8 mouse cellular contexts compared by ENCODE assay signal in genomic region chr2:117210416-117211085, GRCm38 (mm10). TPM values are rescaled to one million over a fixed set of nuclear protein-coding genes. Genes with fewer than 3 reads are reported as not detected.
DNase-seq lines count a peak whose midpoint lies in the region; ATAC-seq and TF ChIP-seq lines count a peak whose summit lies in the region.
"Had no signal": no experiment of that assay in that cellular context is flagged by ENCODE, and none has a peak within 500 bp of the region (broad histone marks: within the 10 kb centered on the region; RNA-seq: fewer than 3 reads in every experiment).

No protein-coding gene starts in this region.

- 0 out of 2 replicates have a peak overlapping the region, but pooled peaks have one; percentile 3 for H3K4me3 ChIP-seq in embryonic facial prominence, embryonic 13.5 days
- no peak overlapping the region for H3K4me3 ChIP-seq in hindbrain, embryonic 11.5 days (ENCODE audit: low read depth, low read length)
- no peak overlapping the region for H3K4me3 ChIP-seq in limb, embryonic 13.5 days
- H3K4me3 ChIP-seq in myocyte = no peak overlapping the region
- H3K4me3 ChIP-seq: erythroblast, embryonic 14.5 days had no signal

- H3K27me3 ChIP-seq in embryonic facial prominence, embryonic 13.5 days = no peaks in the 10 kb centered on the region
- no peaks in the 10 kb centered on the region for H3K27me3 ChIP-seq in hindbrain, embryonic 11.5 days (ENCODE audit: control insufficient read depth, insufficient read depth, low read length)
- no peaks in the 10 kb centered on the region for H3K27me3 ChIP-seq in limb, embryonic 13.5 days
- H3K27me3 ChIP-seq in myocyte (ENCODE audit: control insufficient read depth, insufficient read depth, insufficient read length) = no peaks in the 10 kb centered on the region

- no peaks in the 10 kb centered on the region for H3K9me3 ChIP-seq in embryonic facial prominence, embryonic 13.5 days
- H3K9me3 ChIP-seq in hindbrain, embryonic 11.5 days (ENCODE audit: control insufficient read depth, low read length) = no peaks in the 10 kb centered on the region
- H3K9me3 ChIP-seq in limb, embryonic 13.5 days = no peaks in the 10 kb centered on the region

- H3K79me2 ChIP-seq in myocyte (ENCODE audit: control insufficient read depth, insufficient read depth) = no peaks in the 10 kb centered on the region

- peak; percentile 94 for ATAC-seq in embryonic facial prominence, embryonic 13.5 days (ENCODE audit: insufficient number of reproducible peaks, insufficient read depth, low FRiP score, low TSS enrichment, low read depth)
- ATAC-seq in hindbrain, embryonic 11.5 days (ENCODE audit: low FRiP score) = peak; percentile 98
- ATAC-seq in limb, embryonic 13.5 days (ENCODE audit: low FRiP score, low read depth) = peak; percentile 97

- no peaks in the 10 kb centered on the region for H3K36me3 ChIP-seq in embryonic facial prominence, embryonic 13.5 days
- H3K36me3 ChIP-seq in hindbrain, embryonic 11.5 days (ENCODE audit: control insufficient read depth, insufficient read depth, low read length) = no peaks in the 10 kb centered on the region
- H3K36me3 ChIP-seq in limb, embryonic 13.5 days = no peaks in the 10 kb centered on the region
- H3K36me3 ChIP-seq in myocyte (ENCODE audit: control insufficient read depth, insufficient read depth) = no peaks in the 10 kb centered on the region

- DNase-seq in adrenal gland, postnatal 14 days = peak; percentile 58
- DNase-seq in hindbrain, embryonic 11.5 days (ENCODE audit: low spot score) = peak; percentile 72
- DNase-seq in cerebellum, adult 9-11 months = no peak
- DNase-seq in left cerebral cortex, adult 11 months (ENCODE audit: low spot score) = no peak

- H3K4me1 ChIP-seq in embryonic facial prominence, embryonic 13.5 days = peaks cover 27% of the 10 kb centered on the region
- peaks cover 2% of the 10 kb centered on the region; the same call in 1 of the 2 replicates for H3K4me1 ChIP-seq in hindbrain, embryonic 11.5 days (replicated peaks; ENCODE audit: control insufficient read depth, insufficient read depth, low read length)
- H3K4me1 ChIP-seq in limb, embryonic 13.5 days = peaks cover 24% of the 10 kb centered on the region

- H3K9ac ChIP-seq in embryonic facial prominence, embryonic 13.5 days = no peak overlapping the region
- H3K9ac ChIP-seq in hindbrain, embryonic 11.5 days (ENCODE audit: low read depth, low read length) = no peak overlapping the region
- H3K9ac ChIP-seq in limb, embryonic 13.5 days = no peak overlapping the region

- 5% methylated on average over 6 of the region's 6 CpGs for WGBS in embryonic facial prominence, embryonic 13.5 days
- WGBS in hindbrain, embryonic 11.5 days = 2% methylated on average over 6 of the region's 6 CpGs
- WGBS in limb, embryonic 13.5 days = 2% methylated on average over 6 of the region's 6 CpGs

- H3K27ac ChIP-seq in embryonic facial prominence, embryonic 13.5 days = peak overlapping the region; percentile 60
- no peak overlapping the region for H3K27ac ChIP-seq in hindbrain, embryonic 11.5 days (ENCODE audit: low read depth, low read length)
- H3K27ac ChIP-seq in limb, embryonic 13.5 days = peak overlapping the region; percentile 53

- peak overlapping the region; percentile 52 for H3K4me2 ChIP-seq in embryonic facial prominence, embryonic 13.5 days
- no peak overlapping the region; the same call in 1 of the 2 replicates for H3K4me2 ChIP-seq in hindbrain, embryonic 11.5 days (replicated peaks; ENCODE audit: low read depth, low read length)
- peak overlapping the region; percentile 52 for H3K4me2 ChIP-seq in limb, embryonic 13.5 days (replicated peaks)
- peak overlapping the region; percentile 69 for H3K4me2 ChIP-seq in myocyte (ENCODE audit: low read depth)

- TF ChIP-seq POLR2A in myocyte (IDR thresholded peaks at IDR 0.05; ENCODE audit: insufficient read length, low read depth) = no peak

- H3ac ChIP-seq in myocyte (ENCODE audit: control insufficient read depth, insufficient read length) = no peak overlapping the region

TF ChIP-seq in myocyte, 11 proteins besides CTCF, POLR2A, EP300 and RAD21:
- no peak for TF ChIP-seq MYOD1 (IDR thresholded peaks at IDR 0.05; ENCODE audit: control insufficient read depth in 1 of 3, insufficient read length in 2 of 3, low read depth in 2 of 3)
- no peak for TF ChIP-seq POLR2AphosphoS2 (IDR thresholded peaks at IDR 0.05; ENCODE audit: insufficient read length, low read depth)
- TF ChIP-seq MYOG (IDR thresholded peaks at IDR 0.05; ENCODE audit: control insufficient read depth in 1 of 3, insufficient read depth in 1 of 3, insufficient read length in 2 of 3, low read depth in 2 of 3) = no peak
- no peak for TF ChIP-seq MAX (IDR thresholded peaks at IDR 0.05; ENCODE audit: low read depth)
- TF ChIP-seq CEBPB (IDR thresholded peaks at IDR 0.05; ENCODE audit: insufficient read depth, poor library complexity, severe bottlenecking) = no peak
- no peak for TF ChIP-seq SRF (IDR thresholded peaks at IDR 0.05; ENCODE audit: control insufficient read depth, insufficient read length, low read depth)
- TF ChIP-seq TCF3 (IDR thresholded peaks at IDR 0.05; ENCODE audit: insufficient read length, low read depth) = no peak
- no peak for TF ChIP-seq E2F4 (IDR thresholded peaks at IDR 0.05; ENCODE audit: insufficient read depth)
- TF ChIP-seq TCF12 (IDR thresholded peaks at IDR 0.05; ENCODE audit: insufficient read depth, poor library complexity, severe bottlenecking) = no peak
- no peak for TF ChIP-seq USF1 (IDR thresholded peaks at IDR 0.05; ENCODE audit: low read depth)

RNA-seq across cellular contexts. Expression of gene Fam98b, which starts 39.0 kb away (rescaled TPM):
- 35.1 and 36.9 TPM in 2 replicates for total RNA-seq in adrenal gland, postnatal 14 days (2021)
- polyA plus RNA-seq in embryonic facial prominence, embryonic 13.5 days (2015; fragmentation: Nextera tagmentation; extraction: Ambion mirVana) = 15.0 and 17.6 TPM in 2 replicates
- polyA plus RNA-seq in hindbrain, embryonic 11.5 days (2014; fragmentation: Nextera tagmentation; extraction: Ambion mirVana) = 9.2 and 13.0 TPM in 2 replicates
- 15.2 and 15.5 TPM in 2 replicates for polyA plus RNA-seq in limb, embryonic 13.5 days (2015; fragmentation: Nextera tagmentation; extraction: Ambion mirVana)
- polyA plus RNA-seq in myocyte (2012; fragmentation: generic; extraction: Trizol) = 26.8 TPM

Comparison
In these comparisons a context has a peak if more than half of its experiments do, and no peak if none do; other contexts are left out.
1. DNase-seq: peak in adrenal gland, postnatal 14 days (single experiment) and hindbrain, embryonic 11.5 days (single experiment); none in cerebellum, adult 9-11 months (single experiment) and left cerebral cortex, adult 11 months (single experiment).
2. Peak in every context shown above with its lines, with median percentiles within 50 percentile points of each other: ATAC-seq.